Mouse (Mus musculus) lung, postnatal 0 days (tissue): ENCODE data around the gene C8g.

Experiments used
- CTCF ChIP-seq: IDR thresholded peaks from 2 replicates; pipeline ENCODE4 v1.5.1; 2016; ENCODE audit warnings: antibody characterized with exemption, mild to moderate bottlenecking
- EP300 ChIP-seq: IDR thresholded peaks from 2 replicates; pipeline ENCODE4 v1.6.1; 2016; ENCODE audit warnings: antibody characterized with exemption, mild to moderate bottlenecking, control low read depth

GRCm38 (mm10) chr2:25534866-25535182 is 33.3 kb upstream of the C8g start:
- TF ChIP-seq CTCF (no peak), EP300 (no peak)
